Mouse (Mus musculus) hindbrain, postnatal 0 days (tissue): Measurements from ENCODE around the gene Gnpat. TPM values are rescaled to one million over a fixed set of nuclear protein-coding genes. Genes with fewer than 3 reads are reported as not detected.

ENCODE experiments used
- ATAC-seq: fragments of 200-750 bp; cut with Nextera tagmentation; 2 replicates; pipeline ENCODE4 v1.8.0; 2017; ENCODE audit warnings: mild to moderate bottlenecking, moderate TSS enrichment, moderate library complexity
- DNase-seq: peaks from one replicate; pipeline ENCODE4 v3.0.0-alpha.2; 2015; ENCODE audit warnings: low spot score
- H3K27ac ChIP-seq: fragments of 300-500 bp; sonication (generic); 2 replicates; pipeline ENCODE4 v1.5.1; 2014; ENCODE audit warnings: mild to moderate bottlenecking
- H3K27me3 ChIP-seq: fragments of 300-500 bp; sonication (generic); 2 replicates; pipeline ENCODE4 v1.6.1; 2014; ENCODE audit warnings: low read length, mixed read lengths; ENCODE audit not compliant: insufficient read depth
- H3K36me3 ChIP-seq: fragments of 300-500 bp; sonication (generic); 2 replicates; pipeline ENCODE4 v1.6.1; 2014; ENCODE audit warnings: low read length, mixed read lengths; ENCODE audit not compliant: insufficient read depth
- H3K4me1 ChIP-seq: fragments of 300-500 bp; sonication (generic); 2 replicates; pipeline ENCODE4 v1.6.1; 2014; ENCODE audit warnings: antibody characterized with exemption, low read length, mixed read lengths; ENCODE audit not compliant: insufficient read depth
- H3K4me2 ChIP-seq: fragments of 300-500 bp; sonication (generic); 2 replicates; pipeline ENCODE4 v1.6.1; 2014; ENCODE audit warnings: low read depth, mild to moderate bottlenecking, low read length, moderate library complexity, mixed read lengths
- H3K4me3 ChIP-seq: fragments of 300-500 bp; sonication (generic); 2 replicates; pipeline ENCODE4 v1.5.1; 2014; ENCODE audit warnings: low read length
- H3K9ac ChIP-seq: fragments of 300-500 bp; sonication (generic); replicated peaks from 2 replicates; pipeline ENCODE4 v1.6.1; 2014; ENCODE audit warnings: mild to moderate bottlenecking, low read length, moderate library complexity, mixed read lengths
- H3K9me3 ChIP-seq: fragments of 300-500 bp; sonication (generic); 2 replicates; pipeline ENCODE4 v1.6.1; 2016; ENCODE audit warnings: low read length, mixed read lengths
- CTCF ChIP-seq: IDR thresholded peaks from 2 replicates; pipeline ENCODE4 v1.5.1; 2016; ENCODE audit warnings: antibody characterized with exemption, control low read depth, low read depth
- WGBS: fragments of 180-500 bp; shearing (Covaris S2); extraction: QIAGEN DNeasy Blood & Tissue Kit; methylation state at CpG from one replicate; pipeline ENCODE4 v1.1.7; 2014; 5-methylcytosine and 5-hydroxymethylcytosine counted together
- polyA plus RNA-seq: library from polyadenylated mRNA; unstranded; fragments of >200 nt; fragmentation: Nextera tagmentation; extraction: Ambion mirVana; gene quantifications from 2 replicates; pipeline ENCODE4 v1.2.1, GENCODE M21; 2015
- total RNA-seq: library from RNA; depleted of rRNA; stranded (reverse); fragments of >200 nt; gene quantifications from 2 replicates; pipeline ENCODE4 v1.2.3, GENCODE M21; 2014

Gene Gnpat
- total and polyA plus RNA-seq, 2 experiments from 2014 or later: 47.2 to 53.5 TPM

- no peak overlapping the region for H3K27ac ChIP-seq
- WGBS: 72% methylated on average over 11 of the region's 11 CpGs
- no peaks in the 10 kb centered on the region for H3K27me3 ChIP-seq
- no peak for ATAC-seq
- DNase-seq: no peak
- no peak overlapping the region for H3K4me2 ChIP-seq
- H3K9ac ChIP-seq: no peak overlapping the region
- TF ChIP-seq CTCF: no peak
- peaks cover 25% of the 10 kb centered on the region for H3K36me3 ChIP-seq
- H3K9me3 ChIP-seq: no peaks in the 10 kb centered on the region
- H3K4me3 ChIP-seq: no peak overlapping the region
- no peaks in the 10 kb centered on the region for H3K4me1 ChIP-seq
Measured at GRCm38 (mm10) chr8:124820125-124820524, 42.7 kb upstream of the Gnpat start.

- ATAC-seq: no peak
- WGBS: 75% methylated on average over 6 of the region's 6 CpGs
- peak; percentile 33 for TF ChIP-seq CTCF
- Histone ChIP-seq H3K27me3 (no peaks in the 10 kb centered on the region), H3K36me3 (peaks cover 14% of the 10 kb centered on the region; the same call in 1 of the 2 replicates), H3K9ac (no peak overlapping the region), H3K4me1 (no peaks in the 10 kb centered on the region), H3K4me2 (no peak overlapping the region), H3K9me3 (no peaks in the 10 kb centered on the region), H3K27ac (no peak overlapping the region), H3K4me3 (no peak overlapping the region)
- DNase-seq: no peak
Measured at GRCm38 (mm10) chr8:124823497-124823896, 39.3 kb upstream of the Gnpat start.

GRCm38 (mm10) chr8:124826658-124827057, 36.2 kb upstream of the Gnpat start:
- no peak overlapping the region for H3K9ac ChIP-seq

GRCm38 (mm10) chr8:124827387-124827786, 35.4 kb upstream of the Gnpat start:
- peak; percentile 90 for TF ChIP-seq CTCF

More at GRCm38 (mm10) chr8:124826658-124827057, 36.2 kb upstream of the Gnpat start:
- no peak for TF ChIP-seq CTCF
- Histone ChIP-seq H3K9me3 (no peaks in the 10 kb centered on the region), H3K36me3 (peaks cover 13% of the 10 kb centered on the region; the same call in 1 of the 2 replicates), H3K27me3 (no peaks in the 10 kb centered on the region), H3K4me1 (no peaks in the 10 kb centered on the region), H3K4me3 (no peak overlapping the region), H3K4me2 (no peak overlapping the region), H3K27ac (no peak overlapping the region)
- DNase-seq: peak; percentile 23
- ATAC-seq: no peak
- 25% methylated on average over 7 of the region's 7 CpGs for WGBS

GRCm38 (mm10) chr8:124828561-124829240, 34.1 kb upstream of the Gnpat start:
- DNase-seq: no peak
- Histone ChIP-seq H3K9ac (no peak overlapping the region), H3K9me3 (no peaks in the 10 kb centered on the region), H3K36me3 (peaks cover 8% of the 10 kb centered on the region; the same call in 1 of the 2 replicates), H3K4me3 (no peak overlapping the region), H3K27ac (no peak overlapping the region), H3K4me2 (no peak overlapping the region), H3K27me3 (no peaks in the 10 kb centered on the region), H3K4me1 (no peaks in the 10 kb centered on the region)
- ATAC-seq: no peak
- WGBS: 68% methylated on average over 24 of the region's 24 CpGs
- TF ChIP-seq CTCF: no peak

More at GRCm38 (mm10) chr8:124827387-124827786, 35.4 kb upstream of the Gnpat start:
- H3K4me1 ChIP-seq: no peaks in the 10 kb centered on the region
- peaks cover 13% of the 10 kb centered on the region; the same call in 1 of the 2 replicates for H3K36me3 ChIP-seq
- H3K9ac ChIP-seq: no peak overlapping the region
- ATAC-seq (peak; percentile 24), DNase-seq (peak; percentile 77)
- no peaks in the 10 kb centered on the region for H3K27me3 ChIP-seq
- WGBS: 2% methylated on average over 5 of the region's 5 CpGs
- H3K4me3 ChIP-seq: no peak overlapping the region
- no peak overlapping the region for H3K4me2 ChIP-seq
- H3K9me3 ChIP-seq: no peaks in the 10 kb centered on the region
- H3K27ac ChIP-seq: no peak overlapping the region

GRCm38 (mm10) chr8:124830050-124830449, 32.8 kb upstream of the Gnpat start:
- Histone ChIP-seq H3K9me3 (no peaks in the 10 kb centered on the region), H3K36me3 (peaks cover 8% of the 10 kb centered on the region; the same call in 1 of the 2 replicates), H3K9ac (no peak overlapping the region), H3K4me2 (no peak overlapping the region), H3K27me3 (no peaks in the 10 kb centered on the region), H3K4me1 (no peaks in the 10 kb centered on the region), H3K27ac (no peak overlapping the region), H3K4me3 (no peak overlapping the region)
- no peak for TF ChIP-seq CTCF
- DNase-seq (no peak), ATAC-seq (no peak)
- 77% methylated on average over 13 of the region's 13 CpGs for WGBS

GRCm38 (mm10) chr8:124831531-124831930, 31.3 kb upstream of the Gnpat start:
- H3K4me3 ChIP-seq: no peak overlapping the region
- H3K27me3 ChIP-seq: no peaks in the 10 kb centered on the region
- H3K27ac ChIP-seq: no peak overlapping the region
- H3K4me2 ChIP-seq: no peak overlapping the region
- H3K9ac ChIP-seq: no peak overlapping the region
- 82% methylated on average over 6 of the region's 6 CpGs for WGBS
- H3K9me3 ChIP-seq: no peaks in the 10 kb centered on the region
- no peak for DNase-seq
- ATAC-seq: no peak
- H3K4me1 ChIP-seq: no peaks in the 10 kb centered on the region
- TF ChIP-seq CTCF: no peak
- H3K36me3 ChIP-seq: peaks cover 8% of the 10 kb centered on the region; the same call in 1 of the 2 replicates
